Mouse (Mus musculus): ENCODE results near the gene Zfp609.
"Not testable (repeated sequence)": the region's sequence is repeated elsewhere in the genome, so short reads cannot be mapped to it uniquely, and the experiment has no call there.

Gene Zfp609

DNA sequence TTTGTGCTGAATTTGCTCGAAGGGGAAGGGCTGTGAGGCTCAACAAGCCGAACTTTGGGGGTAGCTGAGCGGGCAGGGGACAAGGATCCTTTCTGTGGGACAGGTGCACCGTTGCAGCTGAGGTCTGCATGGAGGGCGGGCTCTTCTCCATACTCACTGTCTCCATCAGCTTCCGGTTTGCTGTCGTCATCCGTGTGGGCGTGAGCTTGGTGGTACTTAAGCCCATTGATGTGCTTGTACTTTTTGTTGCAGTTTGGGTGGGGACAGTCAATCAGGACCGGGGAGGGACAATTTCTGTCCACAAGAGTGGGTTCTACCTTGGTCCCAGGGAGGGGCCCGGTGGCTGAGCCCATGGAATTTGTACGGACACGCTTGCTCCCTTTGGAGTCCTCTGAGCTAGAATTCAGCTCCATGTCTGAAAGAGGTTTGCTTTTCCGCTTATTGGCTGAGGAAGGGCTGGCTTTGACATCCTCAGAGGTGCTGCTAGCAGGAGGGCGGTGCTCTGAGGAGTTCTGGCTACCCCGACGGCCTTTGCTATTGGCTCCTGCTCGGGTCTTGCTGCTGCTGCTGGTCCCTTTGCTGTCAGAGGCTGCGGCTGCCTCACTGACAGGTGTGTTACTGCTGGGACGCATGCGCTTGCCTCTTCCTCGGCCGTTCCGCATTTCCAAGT, 123.3 kb downstream of the Zfp609 start:
- DNase-seq = no peak

DNA sequence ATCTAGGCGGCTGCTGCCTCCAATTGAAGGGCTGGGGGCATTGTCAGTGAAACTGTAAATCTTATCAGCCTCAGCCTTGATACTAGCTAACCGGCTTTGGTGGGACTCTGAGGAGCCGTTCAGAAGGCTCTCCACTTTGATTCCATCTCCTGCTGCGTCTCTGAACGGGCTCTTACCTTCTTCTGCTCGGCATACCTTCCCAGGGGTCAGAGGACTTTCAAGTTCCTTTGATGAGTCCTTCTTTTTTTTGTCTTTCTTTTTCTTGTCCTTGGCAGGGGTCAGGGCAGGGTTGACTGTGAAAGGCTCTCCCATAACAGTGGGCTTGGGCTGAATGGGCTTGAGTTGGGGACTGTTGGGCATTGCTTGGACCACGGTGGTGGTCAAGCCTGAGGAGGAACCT, 124.1 kb downstream of the Zfp609 start:
- DNase-seq = no peak

DNA sequence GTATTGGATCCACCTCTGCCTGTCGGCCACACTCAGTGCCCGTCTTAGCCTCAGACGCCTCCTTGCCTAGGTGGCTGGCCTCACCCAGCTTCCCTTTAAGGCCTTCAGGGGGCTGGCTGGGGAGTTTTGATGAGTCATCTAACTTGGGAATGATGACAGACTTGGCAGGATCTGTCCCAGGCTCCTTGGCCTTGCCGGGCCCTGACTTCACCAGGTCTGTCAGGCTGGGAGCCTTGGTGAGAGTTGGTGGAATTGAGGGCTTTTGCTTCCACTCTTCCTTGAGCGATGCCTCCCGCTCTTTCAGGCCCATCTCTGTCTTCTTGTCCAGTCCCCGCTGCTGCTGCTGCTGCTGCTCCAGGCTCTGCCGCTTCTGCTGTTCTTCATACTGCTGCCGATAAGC, 125.1 kb downstream of the Zfp609 start:
- DNase-seq = peak; percentile 93

DNA sequence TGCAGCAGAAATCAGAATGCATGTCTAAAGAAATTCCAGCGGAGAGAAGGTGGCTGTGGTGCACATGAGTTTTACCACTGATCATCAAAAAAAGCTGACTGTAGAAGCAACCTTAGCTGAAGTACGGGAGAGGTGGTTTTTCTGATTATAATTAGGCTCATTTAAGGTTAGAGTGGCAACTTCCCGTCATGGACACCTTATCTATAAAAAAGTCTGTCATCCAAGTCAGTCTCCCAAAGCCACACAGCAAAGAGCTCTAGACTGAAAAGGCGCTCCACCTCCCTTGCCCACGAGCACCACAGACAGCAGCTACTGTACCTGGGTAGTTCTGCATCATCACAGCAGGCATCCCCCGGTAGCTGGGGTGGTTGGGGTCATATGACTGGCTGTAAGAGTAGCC, 126.9 kb downstream of the Zfp609 start:
- no peak for DNase-seq

DNA sequence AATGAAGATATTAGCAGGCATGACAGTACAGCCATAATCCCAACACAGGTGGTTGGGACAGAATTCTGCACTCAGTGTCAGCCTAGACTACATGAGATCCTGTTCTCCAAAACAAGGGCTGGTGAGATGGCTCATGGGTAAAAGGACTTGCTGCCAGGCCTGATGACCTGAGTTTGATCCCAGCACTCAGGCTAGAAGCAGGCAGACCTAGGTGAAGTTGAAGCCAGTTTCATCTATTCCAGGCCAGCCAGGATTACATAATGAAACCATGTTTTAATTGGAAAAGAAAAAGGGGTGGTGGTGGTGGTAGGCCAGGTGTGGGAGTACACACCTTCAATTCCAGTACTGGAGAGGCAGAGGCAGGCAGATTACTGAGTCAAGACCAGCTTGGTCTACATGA, 129.4 kb downstream of the Zfp609 start:
- peak; percentile 82 for DNase-seq

DNA sequence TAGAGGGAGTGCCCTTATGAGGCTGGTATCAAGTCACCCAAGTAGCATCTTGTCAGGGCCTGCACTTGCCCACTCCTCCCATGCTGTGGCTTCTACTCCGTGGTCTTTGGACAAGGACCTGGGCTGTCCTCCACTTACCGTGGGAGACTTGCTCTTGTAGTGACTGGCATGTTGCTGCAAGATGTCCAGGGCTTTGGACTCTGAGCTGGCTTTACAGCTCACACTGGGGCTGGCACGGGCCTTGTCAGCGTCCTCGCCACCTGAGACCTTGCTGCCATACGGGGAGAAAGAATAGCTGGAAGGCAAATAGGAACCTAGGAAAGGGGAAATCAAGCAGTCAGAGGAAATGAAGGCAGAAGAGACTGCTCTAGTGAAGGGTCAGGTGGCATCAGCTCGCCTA, 130.0 kb downstream of the Zfp609 start:
- peak; percentile 91 for DNase-seq

DNA sequence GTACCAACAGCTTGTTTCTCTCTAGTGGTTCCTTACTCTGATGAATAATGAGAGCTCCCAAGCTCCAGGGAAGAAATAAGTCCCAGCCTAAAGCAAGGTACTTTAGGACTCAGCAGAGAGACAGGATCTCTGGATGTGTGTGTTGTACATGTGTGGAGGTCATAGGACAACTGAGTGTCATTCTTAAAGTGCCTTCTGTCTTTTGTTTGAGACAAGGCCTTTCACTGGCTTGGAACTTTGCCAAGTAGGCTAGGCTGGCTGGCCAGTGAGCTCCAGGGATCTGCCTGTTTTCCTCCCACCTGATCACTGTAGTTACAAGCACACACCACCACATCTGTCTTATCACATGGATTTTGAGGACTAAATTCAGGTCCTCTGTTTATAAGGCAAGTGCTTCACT, 131.0 kb downstream of the Zfp609 start:
- DNase-seq = peak; percentile 92

DNA sequence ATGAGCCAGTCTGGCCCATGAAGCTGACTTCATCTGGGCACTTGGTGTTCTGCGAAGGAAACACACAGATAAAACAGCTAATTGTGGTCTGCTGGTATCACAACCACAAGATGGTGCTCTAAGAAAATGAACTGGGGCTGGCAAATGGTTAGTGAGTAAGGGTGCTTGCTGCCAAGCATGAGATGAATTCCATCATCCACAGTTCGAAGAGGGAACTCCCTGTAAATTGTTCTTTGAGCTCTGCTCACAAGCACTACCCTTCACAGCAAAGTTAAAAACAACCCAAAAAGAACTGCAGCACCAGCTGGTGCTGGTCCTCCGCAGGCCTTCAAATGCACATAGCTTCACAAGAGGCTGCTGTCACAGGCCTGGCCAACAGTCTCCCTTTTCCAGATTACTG, 131.7 kb downstream of the Zfp609 start:
- peak; percentile 94 for DNase-seq

DNA sequence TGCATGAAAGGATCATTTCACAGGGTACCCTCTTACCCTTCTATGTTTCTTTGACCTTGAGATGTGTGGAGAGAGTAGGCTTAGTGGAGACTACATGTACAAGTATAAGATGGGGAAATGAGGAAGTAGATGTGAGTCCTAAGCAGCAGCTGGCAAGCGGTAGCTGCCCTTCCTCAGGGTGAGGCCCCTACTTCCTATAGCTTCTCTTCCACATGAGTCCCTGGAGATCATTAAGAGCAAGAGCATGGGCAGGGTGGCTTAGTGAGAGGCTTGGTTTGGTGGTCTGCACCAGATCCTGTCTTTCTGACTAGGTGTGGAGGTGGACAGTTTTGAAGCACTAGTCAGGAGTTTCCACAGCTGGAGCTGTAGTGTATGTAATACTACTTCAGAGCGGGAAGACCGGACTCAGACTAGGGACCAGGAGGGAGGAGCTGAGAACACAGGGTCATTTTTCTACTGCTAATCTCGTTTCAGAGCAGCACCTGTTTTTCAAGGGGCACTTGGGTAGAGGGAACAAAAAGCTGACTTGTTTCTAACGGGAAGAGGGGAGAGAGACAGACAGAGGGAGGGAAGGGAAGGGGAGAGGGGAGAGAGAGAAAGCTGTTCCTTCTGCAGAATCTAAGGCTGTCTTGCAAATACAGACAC, 134.3 kb downstream of the Zfp609 start:
- peak; percentile 92 for DNase-seq

DNA sequence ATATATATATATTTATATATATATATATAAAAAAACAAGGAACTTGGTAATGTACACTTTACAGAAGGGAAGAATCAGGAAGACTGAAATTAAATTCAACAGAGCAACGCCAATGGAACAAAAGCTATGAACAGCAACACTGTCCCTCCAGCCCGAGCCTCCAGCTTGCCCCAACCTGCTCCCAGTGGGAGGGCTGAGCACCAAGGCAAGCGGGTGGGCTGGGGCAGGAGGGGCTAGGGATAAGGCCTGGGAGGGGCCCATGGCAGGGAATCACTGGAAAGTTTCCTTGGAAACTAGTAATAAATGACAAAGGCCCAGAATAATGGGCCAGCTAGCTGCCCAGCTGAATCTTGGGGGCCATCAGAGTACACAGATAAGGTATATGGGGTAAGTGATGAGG, 134.9 kb downstream of the Zfp609 start:
- DNase-seq = peak; percentile 77

DNA sequence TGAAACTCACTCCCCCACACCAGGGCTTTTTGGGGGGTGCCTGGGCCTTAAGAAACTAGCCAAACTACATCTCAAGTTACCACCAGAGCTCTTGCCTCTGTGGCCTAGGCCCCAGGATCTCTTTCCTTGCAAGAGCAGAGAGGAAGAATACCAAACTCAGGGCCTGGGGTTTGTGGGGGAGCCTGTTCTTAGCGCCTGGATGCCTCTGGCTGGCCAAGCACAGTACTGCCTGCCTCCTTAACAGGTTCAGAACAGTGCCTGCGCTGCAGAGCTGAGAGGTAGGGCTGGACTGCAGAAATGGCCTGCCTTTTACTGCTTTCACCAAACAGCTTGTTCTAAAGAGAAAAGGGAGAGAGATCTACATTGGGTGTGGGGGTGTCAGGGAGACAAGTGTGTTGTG, 137.5 kb downstream of the Zfp609 start:
- DNase-seq = not testable (repeated sequence)

DNA sequence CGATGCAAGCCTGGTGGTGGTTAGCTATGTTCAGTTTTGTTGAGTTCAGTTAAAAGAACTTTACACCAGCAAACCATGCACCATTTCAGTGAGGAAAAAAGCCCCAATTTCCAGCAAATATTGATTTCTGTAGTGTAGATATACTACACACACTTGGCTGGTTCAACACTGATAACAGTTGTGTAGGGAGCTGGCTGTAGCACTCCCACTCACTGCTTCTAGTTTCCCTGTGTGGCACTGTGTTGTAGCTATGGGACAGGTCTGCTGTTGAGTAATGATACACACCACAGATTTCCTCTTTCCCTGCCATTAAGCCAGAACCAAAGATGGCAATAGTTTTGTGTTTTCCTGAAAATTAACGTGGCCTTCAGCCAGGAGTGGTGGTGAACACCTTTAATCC, 142.7 kb downstream of the Zfp609 start:
- DNase-seq = no peak

DNA sequence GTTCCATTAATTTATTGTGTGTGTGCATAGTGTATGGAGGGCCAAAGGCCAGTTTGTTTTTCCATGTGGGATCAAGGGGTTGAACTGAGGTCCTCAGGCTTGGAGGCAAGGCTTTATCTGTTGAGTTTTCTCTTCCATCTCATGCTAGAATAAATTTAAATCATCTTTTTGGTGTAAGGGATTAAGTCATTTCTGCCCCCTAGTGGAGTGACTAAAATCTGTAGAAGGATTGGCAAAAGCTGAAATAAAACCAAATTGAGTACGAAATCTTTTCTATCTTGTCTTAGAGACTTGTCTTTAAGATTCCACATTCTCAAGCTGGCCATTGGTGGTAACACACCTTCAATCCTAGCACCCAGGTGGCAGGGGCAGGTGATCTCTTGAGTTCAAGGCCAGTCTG, 144.4 kb downstream of the Zfp609 start:
- DNase-seq = no peak

DNA sequence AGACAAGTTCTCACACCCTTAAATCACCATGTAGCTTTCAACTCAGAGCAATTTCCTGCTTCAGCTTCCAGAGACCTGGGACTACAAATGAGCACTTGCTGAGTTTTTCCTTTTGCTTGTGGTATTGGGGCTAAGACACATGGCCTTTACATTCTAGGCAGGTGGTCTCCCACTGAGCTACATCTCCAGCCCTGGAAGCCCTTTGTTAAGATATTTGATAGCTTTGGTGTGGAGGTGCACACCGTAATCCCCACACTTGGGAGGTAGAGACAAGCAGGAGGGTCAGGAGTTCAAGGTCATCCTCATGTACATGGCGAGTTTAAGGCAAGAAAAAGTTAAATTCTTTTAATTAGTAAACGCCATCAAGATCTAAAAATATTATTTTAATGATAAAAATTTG, 145.2 kb downstream of the Zfp609 start:
- no peak for DNase-seq

DNA sequence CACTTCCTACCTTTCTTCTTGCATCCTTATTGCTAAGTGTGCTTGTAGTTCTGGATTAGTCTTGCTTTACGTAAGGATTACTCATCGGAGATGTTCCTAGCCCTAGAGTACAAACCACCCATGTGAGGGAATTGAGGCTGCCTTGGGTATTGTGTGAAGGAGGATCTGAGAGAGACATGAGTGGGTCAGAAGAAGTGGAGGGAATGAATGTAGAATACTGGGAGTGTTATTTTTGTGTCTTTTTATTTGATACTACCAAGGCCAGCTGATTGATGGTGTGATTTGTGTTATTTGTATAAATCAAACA, 145.8 kb downstream of the Zfp609 start:
- no peak for DNase-seq

DNA sequence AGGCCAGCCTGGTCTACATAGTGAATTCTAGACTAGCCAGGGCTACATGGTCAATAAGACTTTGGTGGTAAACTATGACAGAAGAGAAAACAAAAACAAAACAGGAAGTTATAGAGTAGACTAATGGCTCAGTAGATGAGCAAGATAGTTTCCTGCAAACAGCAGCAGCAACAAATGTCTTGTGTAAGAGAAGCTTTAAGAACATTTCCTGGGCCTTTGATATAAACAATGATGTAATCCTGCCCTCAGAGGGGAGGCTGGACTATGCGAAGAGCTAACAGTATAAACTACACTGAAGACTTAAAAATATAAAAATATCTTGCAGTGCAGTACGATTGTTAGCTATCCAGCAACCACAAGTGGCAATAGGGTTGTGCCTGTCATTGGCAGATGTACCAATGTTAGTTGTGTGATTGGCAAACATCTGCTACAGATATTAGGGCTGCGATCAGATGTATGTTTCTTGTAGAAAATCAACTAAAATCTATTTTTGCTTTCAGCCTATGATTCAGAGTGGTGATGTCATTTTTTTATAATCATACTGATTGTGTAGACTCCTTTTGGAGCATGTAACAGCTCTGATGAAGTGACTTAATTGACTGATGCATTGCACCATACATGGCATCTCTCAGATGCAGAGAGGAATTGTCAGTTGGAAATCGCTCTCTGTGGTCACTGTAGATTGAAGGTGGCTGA, 146.3 kb downstream of the Zfp609 start:
- no peak for DNase-seq

DNA sequence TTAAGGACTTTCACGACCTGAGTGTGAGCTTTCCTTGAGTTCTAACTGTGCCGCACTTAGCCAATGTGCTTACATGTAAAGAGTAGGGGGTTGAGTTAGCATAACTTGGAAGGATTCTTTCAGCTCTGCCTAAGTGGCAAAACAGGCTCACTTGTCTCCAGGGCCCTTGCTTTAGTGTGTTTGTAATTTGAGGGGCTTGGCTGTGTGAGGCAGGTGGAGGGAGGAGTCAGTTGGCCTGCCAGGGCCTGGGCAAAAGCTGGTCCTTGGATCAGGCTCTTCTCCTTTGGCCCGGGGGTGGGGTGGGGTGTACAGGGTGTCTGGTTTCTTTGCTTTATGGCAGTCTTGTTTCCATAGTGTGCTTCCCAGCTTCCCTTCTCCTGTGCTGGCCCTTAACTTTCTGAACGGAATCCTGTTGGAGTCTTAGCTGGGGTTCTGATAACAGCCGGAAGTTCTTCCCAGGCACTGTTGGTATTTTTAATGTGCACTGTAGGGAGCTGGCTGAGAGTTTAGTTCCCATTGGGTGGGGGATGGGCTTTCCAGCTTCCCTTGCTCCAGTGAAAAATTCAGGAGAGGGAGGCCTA, 148.1 kb downstream of the Zfp609 start:
- DNase-seq = peak; percentile 97

DNA sequence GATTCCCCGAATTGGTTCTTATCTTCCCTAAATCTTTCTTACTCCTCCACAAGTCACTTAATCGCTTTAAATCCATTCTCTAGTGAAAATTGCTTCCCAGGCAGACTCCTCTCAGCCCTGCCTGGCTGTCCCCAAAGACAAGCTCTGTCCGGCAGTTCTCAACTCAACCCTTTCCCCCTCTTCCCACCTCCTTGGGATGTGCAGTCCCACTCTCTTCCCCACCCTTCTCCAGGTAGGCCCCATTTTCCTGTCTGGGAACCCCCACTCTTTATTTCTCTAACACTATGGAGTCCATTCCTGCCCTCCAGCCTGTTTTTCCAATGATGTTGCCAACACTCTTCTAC, 150.3 kb downstream of the Zfp609 start:
- no peak for DNase-seq

DNA sequence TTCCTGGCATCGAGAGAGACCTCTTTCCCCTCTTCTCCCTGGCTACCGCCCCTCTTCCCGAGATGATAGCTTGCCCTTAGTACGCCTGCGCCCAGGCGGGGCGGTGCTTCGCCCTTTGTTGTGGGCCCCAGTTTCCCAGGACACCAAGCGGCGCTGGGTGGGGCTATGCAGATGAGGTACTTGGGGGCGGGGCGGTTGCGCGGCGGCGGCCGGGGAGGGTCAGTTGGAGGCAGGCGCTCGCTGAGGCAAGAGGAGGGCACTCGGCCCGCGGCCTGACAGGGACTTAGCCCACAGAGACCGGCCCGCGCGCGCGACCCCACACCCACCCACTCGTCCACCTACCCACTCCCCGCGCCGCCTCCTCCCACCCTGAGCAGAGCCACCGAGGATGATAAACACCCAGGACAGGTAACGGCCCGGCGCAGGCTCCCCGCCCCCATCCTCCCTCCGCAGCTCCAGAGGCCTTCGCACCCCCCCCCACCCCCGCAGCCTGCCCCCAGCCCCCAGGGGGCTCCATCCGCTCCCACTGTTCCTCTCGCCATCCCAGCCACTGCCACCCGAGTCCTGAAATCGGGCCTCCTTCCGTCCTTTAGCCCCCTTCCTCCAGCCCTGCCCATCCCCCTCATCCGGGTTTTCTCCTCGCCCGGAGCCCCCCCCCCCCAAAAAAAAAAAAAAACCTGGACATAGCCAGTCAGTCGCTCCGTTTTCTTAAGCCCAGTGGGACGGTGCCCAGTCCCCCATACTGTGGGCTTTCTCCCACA, 150.8 kb downstream of the Zfp609 start:
- peak; percentile 100 for DNase-seq

DNA sequence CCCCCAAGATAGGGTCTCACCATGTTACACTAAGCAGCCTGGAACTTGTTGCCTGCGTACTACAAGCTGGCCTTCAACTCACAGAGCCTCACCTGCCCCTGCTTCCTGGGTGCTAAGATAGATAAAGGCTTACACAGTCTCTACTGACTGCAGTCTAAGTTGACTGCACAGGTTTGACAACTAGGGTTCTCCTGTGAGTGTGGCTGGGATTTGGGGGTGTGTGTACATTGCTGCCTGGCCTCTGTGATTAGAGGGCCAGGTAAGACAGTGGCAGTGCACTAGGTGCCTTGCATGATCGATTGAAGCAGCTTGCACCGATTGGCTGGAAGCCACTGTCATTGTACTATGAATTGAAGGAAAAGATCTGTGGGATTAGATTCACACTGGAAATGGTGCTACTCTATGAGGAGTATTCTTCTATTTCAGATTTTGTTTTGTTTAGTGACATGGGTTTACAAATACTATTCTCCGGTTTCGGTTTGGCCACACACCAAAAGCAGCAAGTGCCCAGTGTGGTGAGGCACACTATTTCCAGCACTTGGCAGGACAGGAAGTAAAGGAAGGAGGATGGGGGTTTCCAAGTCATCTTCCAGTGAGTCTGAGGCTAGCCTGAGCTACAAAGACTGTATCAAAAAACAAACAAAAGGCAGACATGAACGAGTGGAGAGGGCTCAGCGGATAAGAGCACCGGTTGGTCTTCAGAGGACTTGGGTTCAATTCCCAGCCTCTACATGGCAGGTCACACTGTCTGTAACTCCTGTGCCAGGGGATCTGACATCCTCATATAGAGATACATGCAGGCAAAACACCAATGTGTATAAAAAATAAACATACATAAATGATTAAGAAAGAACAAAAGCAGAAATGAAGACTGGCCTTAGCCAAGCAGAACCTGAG, 151.7 kb downstream of the Zfp609 start:
- peak; percentile 93 for DNase-seq

DNA sequence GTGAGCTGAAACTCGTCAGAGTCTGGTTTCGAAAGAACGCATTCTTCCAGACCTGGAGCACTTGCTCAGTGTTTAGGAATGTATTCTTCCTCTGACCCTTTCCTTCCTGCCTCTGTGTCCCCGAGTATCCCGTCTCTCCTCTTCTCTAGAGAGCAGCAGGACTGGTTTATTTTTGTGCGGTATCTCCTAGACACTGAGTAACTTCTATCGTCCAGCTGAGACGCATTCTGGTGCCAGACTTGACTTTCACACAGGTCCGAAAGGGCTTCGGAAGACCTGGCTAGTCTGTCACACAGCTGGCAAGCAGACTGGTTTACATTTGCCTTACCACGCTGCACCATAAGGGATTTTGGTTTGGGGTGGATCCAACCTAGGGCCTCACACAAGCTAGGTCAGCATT, 154.4 kb downstream of the Zfp609 start:
- peak; percentile 92 for DNase-seq

DNA sequence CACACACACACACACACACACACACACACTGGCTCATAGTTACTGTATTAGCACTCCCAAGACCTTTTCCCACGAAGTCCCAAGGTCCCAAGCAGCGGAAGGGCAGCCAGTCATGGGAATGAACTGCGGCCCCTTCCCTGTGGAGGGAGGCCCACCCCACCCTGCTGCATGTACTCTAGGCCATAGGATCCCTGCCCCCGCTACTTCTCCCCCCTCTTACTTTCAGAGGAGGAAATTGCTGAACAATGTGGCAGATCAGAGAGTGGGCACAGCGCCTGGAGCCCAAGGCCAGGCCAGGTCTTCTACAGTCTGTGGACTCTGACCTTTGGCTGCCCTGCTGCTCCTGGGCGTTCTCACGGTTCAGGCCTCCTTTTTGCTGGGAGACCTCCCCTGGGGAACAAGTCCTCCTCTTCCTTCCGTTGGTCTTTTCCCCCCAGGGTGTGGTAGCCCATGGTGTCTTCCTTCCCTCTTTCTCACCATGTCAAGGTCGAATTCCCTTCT, 155.9 kb downstream of the Zfp609 start:
- peak; percentile 99 for DNase-seq
